Mouse (Mus musculus) stomach, postnatal 0 days (tissue): ENCODE results near the gene Ccnb1ip1. TPM values are rescaled to one million over a fixed set of nuclear protein-coding genes. Genes with fewer than 3 reads are reported as not detected.

Source experiments
- ATAC-seq: fragments of 200-750 bp; cut with Nextera tagmentation; 2 replicates; pipeline ENCODE4 v1.8.0; 2017; ENCODE audit not compliant: low FRiP score, low TSS enrichment
- DNase-seq: peaks from one replicate; pipeline ENCODE4 v3.0.0-alpha.2; 2016; ENCODE audit warnings: low spot score
- H3K27ac ChIP-seq: fragments of 300-500 bp; sonication (generic); replicated peaks from 2 replicates; pipeline ENCODE4 v1.5.1; 2014; ENCODE audit warnings: mild to moderate bottlenecking, control low read depth
- H3K27me3 ChIP-seq: fragments of 300-500 bp; sonication (generic); 2 replicates; pipeline ENCODE4 v1.6.1; 2014; ENCODE audit warnings: low read length; ENCODE audit not compliant: control insufficient read depth, insufficient read depth
- H3K36me3 ChIP-seq: fragments of 300-500 bp; sonication (generic); 2 replicates; pipeline ENCODE4 v1.6.1; 2014; ENCODE audit warnings: low read length, mixed read lengths; ENCODE audit not compliant: control insufficient read depth, insufficient read depth
- H3K4me1 ChIP-seq: fragments of 300-500 bp; sonication (generic); replicated peaks from 2 replicates; pipeline ENCODE4 v1.6.1; 2014; ENCODE audit warnings: antibody characterized with exemption; ENCODE audit not compliant: control insufficient read depth, insufficient read depth
- H3K4me2 ChIP-seq: fragments of 300-500 bp; sonication (generic); replicated peaks from 2 replicates; pipeline ENCODE4 v1.6.1; 2014; ENCODE audit warnings: low read depth, mild to moderate bottlenecking, control low read depth, moderate library complexity
- H3K4me3 ChIP-seq: fragments of 300-500 bp; sonication (generic); 2 replicates; pipeline ENCODE4 v1.5.1; 2014; ENCODE audit warnings: low read depth, low read length, control low read depth
- H3K9ac ChIP-seq: fragments of 300-500 bp; sonication (generic); 2 replicates; pipeline ENCODE4 v1.6.1; 2014; ENCODE audit warnings: mild to moderate bottlenecking, low read length, control low read depth, mixed read lengths
- H3K9me3 ChIP-seq: fragments of 300-500 bp; sonication (generic); 2 replicates; pipeline ENCODE4 v1.6.1; 2016; ENCODE audit warnings: low read length; ENCODE audit not compliant: control insufficient read depth
- CTCF ChIP-seq: IDR thresholded peaks from 2 replicates; pipeline ENCODE4 v1.5.1; 2016; ENCODE audit warnings: antibody characterized with exemption, low read depth, mild to moderate bottlenecking, moderate library complexity
- EP300 ChIP-seq: optimal IDR thresholded peaks from 2 replicates; pipeline ENCODE3; 2016; ENCODE audit warnings: antibody characterized with exemption
- WGBS: fragments of 180-500 bp; shearing (Covaris S2); extraction: QIAGEN DNeasy Blood & Tissue Kit; methylation state at CpG from one replicate; pipeline ENCODE4 v1.1.7; 2014; 5-methylcytosine and 5-hydroxymethylcytosine counted together
- polyA plus RNA-seq: library from polyadenylated mRNA; unstranded; fragments of >200 nt; fragmentation: Nextera tagmentation; extraction: Ambion mirVana; gene quantifications from 2 replicates; pipeline ENCODE4 v1.2.1, GENCODE M21; 2015

Ccnb1ip1 gene
- polyA plus RNA-seq, 1 experiment from 2014 or later: not detected

DNA sequence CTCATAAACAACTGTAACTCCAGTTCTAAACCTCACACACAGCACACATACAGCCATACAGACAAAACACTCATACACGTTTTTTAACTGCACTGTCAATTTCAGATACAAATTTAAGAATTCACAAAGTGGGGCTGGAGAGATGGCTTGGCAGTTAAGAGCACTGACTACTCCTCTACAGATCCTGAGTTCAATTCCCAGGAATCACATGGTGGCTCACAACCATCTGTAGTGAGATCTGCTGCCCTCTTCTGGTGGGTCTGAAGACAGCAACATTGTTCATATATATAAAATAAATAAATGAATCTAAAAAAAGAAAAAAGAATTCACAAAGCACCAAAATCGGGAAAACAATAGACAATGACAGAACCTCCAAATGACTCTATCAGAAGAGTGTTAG, 36.2 kb downstream of the Ccnb1ip1 start:
- no peak for ATAC-seq
- TF ChIP-seq CTCF (peak; percentile 54), EP300 (no peak)
- Histone ChIP-seq H3K27ac (no peak overlapping the region), H3K4me2 (no peak overlapping the region), H3K36me3 (peaks cover 23% of the 10 kb centered on the region), H3K9me3 (no peaks in the 10 kb centered on the region), H3K9ac (no peak overlapping the region), H3K4me1 (no peaks in the 10 kb centered on the region), H3K4me3 (no peak overlapping the region), H3K27me3 (no peaks in the 10 kb centered on the region)
- WGBS: 83% methylated on average over 2 of the region's 2 CpGs
- DNase-seq: no peak

DNA sequence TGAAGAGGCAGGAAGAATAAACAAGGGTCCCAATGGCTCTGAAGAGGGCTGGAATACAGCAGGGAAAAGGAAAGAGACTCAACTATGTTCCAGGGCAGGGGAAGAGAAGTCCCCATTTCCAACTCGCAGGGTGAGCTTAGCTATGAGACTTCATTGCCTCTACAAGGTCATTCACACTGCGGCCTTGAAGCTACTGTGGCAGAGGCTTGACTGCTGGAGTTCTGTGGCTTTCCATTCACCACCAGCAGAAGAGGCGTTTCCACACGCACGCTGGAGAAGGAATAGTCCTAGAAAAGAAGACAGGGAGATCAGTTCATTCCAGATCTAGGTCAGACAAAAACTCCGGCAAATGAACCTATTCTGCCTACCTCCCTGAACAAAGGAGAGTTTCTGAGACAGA, 41.8 kb downstream of the Ccnb1ip1 start:
- no peak overlapping the region for H3K27ac ChIP-seq
- TF ChIP-seq CTCF (no peak), EP300 (no peak)
- peaks cover 18% of the 10 kb centered on the region for H3K36me3 ChIP-seq
- H3K9me3 ChIP-seq: no peaks in the 10 kb centered on the region
- no peak overlapping the region for H3K9ac ChIP-seq
- no peaks in the 10 kb centered on the region for H3K27me3 ChIP-seq
- no peak for DNase-seq
- 93% methylated on average over 6 of the region's 6 CpGs for WGBS
- H3K4me2 ChIP-seq: no peak overlapping the region
- H3K4me1 ChIP-seq: no peaks in the 10 kb centered on the region
- H3K4me3 ChIP-seq: no peak overlapping the region
- ATAC-seq: no peak

DNA sequence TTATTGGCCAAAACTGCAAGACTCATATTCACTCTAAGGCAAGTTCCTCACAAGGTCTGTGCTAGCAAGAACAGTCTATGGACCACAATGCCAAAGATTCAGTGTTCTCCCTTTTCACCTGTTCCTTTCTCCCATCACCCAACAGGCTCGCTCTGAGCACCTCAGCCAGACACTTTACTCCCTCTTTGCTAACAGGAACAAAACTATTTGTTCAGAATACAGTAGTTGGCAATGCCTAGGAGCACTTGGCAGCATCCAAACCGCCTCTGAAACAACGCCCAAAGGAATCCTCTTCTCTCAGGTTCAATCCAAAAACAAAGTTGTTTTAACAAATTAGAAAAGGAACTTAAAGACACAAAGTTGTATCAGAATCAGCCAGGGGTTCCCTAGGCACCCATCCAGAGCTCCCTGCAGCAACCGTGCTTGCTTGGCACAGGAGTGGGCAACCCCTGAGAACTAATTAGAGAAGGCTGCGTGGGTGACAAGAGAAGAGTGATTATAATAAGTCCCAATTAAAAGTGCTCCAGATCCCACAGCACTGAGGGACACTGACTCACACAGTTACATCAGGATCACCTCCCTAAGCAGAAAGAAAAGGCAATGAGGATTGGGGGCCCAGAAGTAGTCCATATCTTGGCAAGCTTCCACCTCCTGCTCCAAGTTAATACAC, 49.0 kb downstream of the Ccnb1ip1 start:
- 73% methylated on average over 5 of the region's 5 CpGs for WGBS
- no peak overlapping the region for H3K4me2 ChIP-seq
- H3K9ac ChIP-seq: no peak overlapping the region
- no peak for TF ChIP-seq EP300
- no peaks in the 10 kb centered on the region for H3K36me3 ChIP-seq
- no peak overlapping the region for H3K27ac ChIP-seq
- no peaks in the 10 kb centered on the region for H3K4me1 ChIP-seq
- DNase-seq (no peak), ATAC-seq (no peak)
- H3K9me3 ChIP-seq: no peaks in the 10 kb centered on the region
- H3K4me3 ChIP-seq: no peak overlapping the region
- H3K27me3 ChIP-seq: no peaks in the 10 kb centered on the region

DNA sequence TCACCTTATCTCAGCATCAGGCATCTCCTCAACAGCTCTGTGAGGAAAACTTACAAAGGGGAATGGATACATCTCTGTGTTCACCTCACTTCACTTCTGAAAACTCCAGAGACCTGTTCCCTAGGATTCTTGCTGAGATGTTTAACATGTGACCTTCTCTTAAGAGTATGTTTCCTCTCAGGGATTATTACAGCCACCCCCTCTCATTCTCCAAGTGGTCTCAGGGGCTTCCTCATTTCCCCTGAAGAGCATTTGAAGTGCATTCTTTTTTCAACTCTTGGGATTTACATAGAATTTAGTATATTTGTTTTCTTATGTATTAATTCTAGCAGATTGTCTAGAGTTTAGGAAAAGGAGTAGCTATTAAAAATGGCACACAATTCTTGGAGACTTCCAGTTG, 62.5 kb downstream of the Ccnb1ip1 start, which contains the start of gene Olfr749:
Gene Olfr749, minus strand, starts transcription at position 101 of the 400 bp plus-strand sequence.
- no peak within 1 kb of the TSS for H3K4me3 ChIP-seq
- H3K36me3 ChIP-seq: no peaks in the 10 kb centered on the region
- H3K9me3 ChIP-seq: no peaks in the 10 kb centered on the region
- ATAC-seq (no peak), DNase-seq (no peak)
- H3K4me1 ChIP-seq: no peaks in the 10 kb centered on the region
- TF ChIP-seq EP300 (no peak), CTCF (no peak)
- no peaks in the 10 kb centered on the region for H3K27me3 ChIP-seq
- no peak within 1 kb of the TSS for H3K27ac ChIP-seq
- no peak within 1 kb of the TSS for H3K9ac ChIP-seq
- no peak within 1 kb of the TSS for H3K4me2 ChIP-seq

DNA sequence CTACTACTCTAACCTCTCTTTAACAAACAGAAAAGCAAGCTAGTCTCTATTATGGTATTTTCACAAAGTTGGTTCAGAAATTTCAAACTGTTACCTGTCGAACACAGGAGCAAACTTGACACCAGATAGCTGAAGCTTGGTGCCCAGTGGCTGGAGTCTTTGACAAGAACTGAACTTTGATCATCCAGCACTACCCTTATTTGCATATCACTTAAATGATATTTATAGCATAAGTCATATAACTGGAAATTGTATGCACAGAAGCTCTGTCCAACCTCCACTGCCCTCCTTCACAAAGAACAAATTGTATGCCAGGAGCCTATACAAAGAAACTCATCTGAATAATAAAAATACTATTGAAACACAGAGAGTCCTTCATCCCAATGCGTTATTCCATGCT, 65.9 kb downstream of the Ccnb1ip1 start:
- no peaks in the 10 kb centered on the region for H3K9me3 ChIP-seq
- H3K9ac ChIP-seq: no peak overlapping the region
- no peak overlapping the region for H3K4me2 ChIP-seq
- no peak for TF ChIP-seq CTCF
- no peak for TF ChIP-seq EP300
- 56% methylated on average over 2 of the region's 2 CpGs for WGBS
- H3K4me3 ChIP-seq: no peak overlapping the region
- no peak overlapping the region for H3K27ac ChIP-seq
- DNase-seq (no peak), ATAC-seq (no peak)
- H3K4me1 ChIP-seq: no peaks in the 10 kb centered on the region
- no peaks in the 10 kb centered on the region for H3K36me3 ChIP-seq
- no peaks in the 10 kb centered on the region for H3K27me3 ChIP-seq

DNA sequence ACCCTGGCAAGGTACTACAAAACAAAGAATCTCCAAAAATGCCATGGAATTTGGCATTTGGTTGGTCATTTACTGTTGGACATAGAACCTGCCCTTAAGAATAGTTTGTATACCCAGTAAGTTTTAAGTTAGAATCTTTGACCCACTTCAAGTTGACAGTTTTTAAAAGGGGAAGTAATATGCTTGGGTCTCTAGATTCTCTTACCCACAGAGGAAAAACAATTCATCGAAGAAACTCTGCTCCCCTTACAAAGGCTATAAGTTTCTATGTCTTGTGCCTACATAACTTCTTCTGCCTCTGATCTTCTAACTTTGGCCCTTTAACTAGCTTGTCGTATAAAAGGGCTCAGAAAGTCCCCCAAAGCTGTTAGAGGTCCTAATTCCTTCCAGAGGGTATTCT, 67.2 kb downstream of the Ccnb1ip1 start:
- no peak overlapping the region for H3K9ac ChIP-seq
- H3K27me3 ChIP-seq: no peaks in the 10 kb centered on the region
- no peaks in the 10 kb centered on the region for H3K9me3 ChIP-seq
- no peak overlapping the region for H3K4me3 ChIP-seq
- no peak overlapping the region for H3K27ac ChIP-seq
- no peaks in the 10 kb centered on the region for H3K36me3 ChIP-seq
- H3K4me1 ChIP-seq: no peaks in the 10 kb centered on the region
- ATAC-seq (no peak), DNase-seq (no peak)
- TF ChIP-seq CTCF: no peak
- TF ChIP-seq EP300: no peak
- no peak overlapping the region for H3K4me2 ChIP-seq
- WGBS: 68% methylated on average over 2 of the region's 2 CpGs

Other genes with a start within 250 kb of the Ccnb1ip1 start
- gene Olfr744, start 192.9 kb downstream of the Ccnb1ip1 start, polyA plus RNA-seq: not detected in 2 replicates
- gene Olfr745, start 168.3 kb downstream of the Ccnb1ip1 start, polyA plus RNA-seq: 0.08 TPM in 1 of 2 replicates, not detected in the other
- not detected in 2 replicates for gene Olfr746, start 160.6 kb downstream of the Ccnb1ip1 start, polyA plus RNA-seq
- not detected in 2 replicates for gene Olfr747, start 114.5 kb downstream of the Ccnb1ip1 start, polyA plus RNA-seq
- gene Olfr748, start 100.4 kb downstream of the Ccnb1ip1 start, polyA plus RNA-seq: not detected in 2 replicates
- not detected in 2 replicates for gene Olfr749, start 62.6 kb downstream of the Ccnb1ip1 start, polyA plus RNA-seq
- gene Ttc5, start 22.2 kb downstream of the Ccnb1ip1 start, polyA plus RNA-seq: 35.1 and 37.0 TPM in 2 replicates
- gene Parp2, start 109 bp upstream of the Ccnb1ip1 start, polyA plus RNA-seq: 27.9 and 28.7 TPM in 2 replicates
- gene Tep1, start 62.8 kb upstream of the Ccnb1ip1 start, polyA plus RNA-seq: 6.2 and 7.8 TPM in 2 replicates
- 0.31 and 0.33 TPM in 2 replicates for gene Klhl33, start 89.8 kb upstream of the Ccnb1ip1 start, polyA plus RNA-seq
- gene Osgep, start 117.2 kb upstream of the Ccnb1ip1 start, polyA plus RNA-seq: 69.4 and 71.7 TPM in 2 replicates
- gene Apex1, start 117.2 kb upstream of the Ccnb1ip1 start, polyA plus RNA-seq: 92.1 and 100.0 TPM in 2 replicates
- 38.3 and 42.7 TPM in 2 replicates for gene Pip4p1, start 123.1 kb upstream of the Ccnb1ip1 start, polyA plus RNA-seq
- gene Pnp, start 123.3 kb upstream of the Ccnb1ip1 start, polyA plus RNA-seq: 44.7 and 48.6 TPM in 2 replicates
- not detected in 2 replicates for gene Gm49342, start 136.8 kb upstream of the Ccnb1ip1 start, polyA plus RNA-seq
- gene Pnp2, start 148.3 kb upstream of the Ccnb1ip1 start, polyA plus RNA-seq: 0.33 and 0.40 TPM in 2 replicates
- gene Rnase10, start 200.0 kb upstream of the Ccnb1ip1 start, polyA plus RNA-seq: 0.11 and 0.23 TPM in 2 replicates
- gene Rnase9, start 234.1 kb upstream of the Ccnb1ip1 start, polyA plus RNA-seq: not detected in 2 replicates
- gene Rnase11, start 242.4 kb upstream of the Ccnb1ip1 start, polyA plus RNA-seq: not detected in 2 replicates
- 0.52 and 0.57 TPM in 2 replicates for gene Rnase12, start 249.9 kb upstream of the Ccnb1ip1 start, polyA plus RNA-seq